Mouse (Mus musculus): Measurements from ENCODE around the gene Gm20458. TPM values are rescaled to one million over a fixed set of nuclear protein-coding genes. Genes with fewer than 3 reads are reported as not detected.

Gene Gm20458
- polyA plus RNA-seq, 1 experiment from 2014 or later = 11.0 TPM

GRCm38 (mm10) chr2:164487115-164487527 lies 26.4 kb downstream of the Gm20458 start:
- Histone ChIP-seq H3K9ac (peak overlapping the region; percentile 62), H3K36me3 (0 out of 2 replicates have a peak, but pooled peaks cover 8% of the 10 kb centered on the region), H3K4me2 (peak overlapping the region; percentile 100), H3K9me3 (no peaks in the 10 kb centered on the region), H3K4me1 (peaks cover 17% of the 10 kb centered on the region), H3K4me3 (peak overlapping the region; percentile 67), H3K27ac (no peak overlapping the region), H3K27me3 (peaks cover 36% of the 10 kb centered on the region)
- 11% methylated on average over 11 of the region's 11 CpGs for WGBS
- no peak for ATAC-seq (ENCODE audit: insufficient number of reproducible peaks, low FRiP score, low TSS enrichment, low read depth)

GRCm38 (mm10) chr2:164487812-164488211 lies 27.0 kb downstream of the Gm20458 start:
- 0 out of 2 replicates have a peak, but pooled peaks cover 8% of the 10 kb centered on the region for H3K36me3 ChIP-seq
- H3K9ac ChIP-seq = no peak overlapping the region
- H3K4me1 ChIP-seq = peaks cover 17% of the 10 kb centered on the region
- peaks cover 36% of the 10 kb centered on the region for H3K27me3 ChIP-seq
- WGBS = 60% methylated on average over 9 of the region's 9 CpGs
- no peaks in the 10 kb centered on the region for H3K9me3 ChIP-seq
- H3K27ac ChIP-seq = no peak overlapping the region
- no peak for ATAC-seq (ENCODE audit: insufficient number of reproducible peaks, low FRiP score, low TSS enrichment, low read depth)
- H3K4me3 ChIP-seq = no peak overlapping the region
- no peak overlapping the region for H3K4me2 ChIP-seq

- 52% methylated on average over 2 of the region's 2 CpGs for WGBS
- no peak overlapping the region for H3K4me3 ChIP-seq
Observed at GRCm38 (mm10) chr2:164494126-164494525, 33.4 kb downstream of the Gm20458 start.

GRCm38 (mm10) chr2:164496331-164496730 lies 35.6 kb downstream of the Gm20458 start:
- 55% methylated on average over 1 of the region's 1 CpGs for WGBS
- Histone ChIP-seq H3K9me3 (no peaks in the 10 kb centered on the region), H3K27me3 (no peaks in the 10 kb centered on the region), H3K27ac (no peak overlapping the region), H3K36me3 (peaks cover 21% of the 10 kb centered on the region), H3K9ac (no peak overlapping the region), H3K4me3 (no peak overlapping the region), H3K4me1 (peaks cover 8% of the 10 kb centered on the region), H3K4me2 (no peak overlapping the region)
- ATAC-seq (ENCODE audit: insufficient number of reproducible peaks, low FRiP score, low TSS enrichment, low read depth) = no peak

More at GRCm38 (mm10) chr2:164494126-164494525, 33.4 kb downstream of the Gm20458 start:
- no peak for ATAC-seq (ENCODE audit: insufficient number of reproducible peaks, low FRiP score, low TSS enrichment, low read depth)
- no peaks in the 10 kb centered on the region for H3K9me3 ChIP-seq
- no peak overlapping the region for H3K27ac ChIP-seq
- H3K4me1 ChIP-seq = peaks cover 8% of the 10 kb centered on the region
- no peak overlapping the region for H3K9ac ChIP-seq
- no peak overlapping the region for H3K4me2 ChIP-seq
- peaks cover 9% of the 10 kb centered on the region; the same call in 1 of the 2 replicates for H3K36me3 ChIP-seq
- no peaks in the 10 kb centered on the region for H3K27me3 ChIP-seq

- H3K36me3 ChIP-seq = peaks cover 27% of the 10 kb centered on the region
- peaks cover 8% of the 10 kb centered on the region for H3K4me1 ChIP-seq
- H3K9me3 ChIP-seq = no peaks in the 10 kb centered on the region
- peak within 1 kb of the TSS; percentile 47; the same call in 1 of the 2 replicates for H3K27ac ChIP-seq
- peak within 1 kb of the TSS; percentile 55 for H3K9ac ChIP-seq
- peak within 1 kb of the TSS; percentile 92 for H3K4me2 ChIP-seq
- no peaks in the 10 kb centered on the region for H3K27me3 ChIP-seq
- H3K4me3 ChIP-seq = peak within 1 kb of the TSS; percentile 84
- WGBS = 5% methylated on average over 43 of the region's 43 CpGs
- ATAC-seq (ENCODE audit: insufficient number of reproducible peaks, low FRiP score, low TSS enrichment, low read depth) = peak; percentile 87
Observed at GRCm38 (mm10) chr2:164496847-164497690, 36.3 kb downstream of the Gm20458 start, which contains the start of gene Pigt. Pigt (plus strand) TSS chr2:164497520.

GRCm38 (mm10) chr2:164497691-164498268 lies 37.0 kb downstream of the Gm20458 start:
- peak overlapping the region; percentile 47; the same call in 1 of the 2 replicates for H3K27ac ChIP-seq
- H3K4me3 ChIP-seq = peak overlapping the region; percentile 84
- peak overlapping the region; percentile 55 for H3K9ac ChIP-seq
- 4% methylated on average over 21 of the region's 21 CpGs for WGBS
- no peak for ATAC-seq (ENCODE audit: insufficient number of reproducible peaks, low FRiP score, low TSS enrichment, low read depth)
- no peaks in the 10 kb centered on the region for H3K27me3 ChIP-seq
- H3K36me3 ChIP-seq = peaks cover 33% of the 10 kb centered on the region
- H3K9me3 ChIP-seq = no peaks in the 10 kb centered on the region
- H3K4me2 ChIP-seq = peak overlapping the region; percentile 92
- peaks cover 8% of the 10 kb centered on the region for H3K4me1 ChIP-seq

- Histone ChIP-seq H3K9ac (no peak overlapping the region), H3K27me3 (no peaks in the 10 kb centered on the region), H3K27ac (no peak overlapping the region), H3K36me3 (peaks cover 49% of the 10 kb centered on the region), H3K4me3 (no peak overlapping the region), H3K4me1 (peaks cover 8% of the 10 kb centered on the region), H3K4me2 (no peak overlapping the region), H3K9me3 (no peaks in the 10 kb centered on the region)
- WGBS = 80% methylated on average over 5 of the region's 5 CpGs
- no peak for ATAC-seq (ENCODE audit: insufficient number of reproducible peaks, low FRiP score, low TSS enrichment, low read depth)
Observed at GRCm38 (mm10) chr2:164499317-164499716, 38.5 kb downstream of the Gm20458 start.

GRCm38 (mm10) chr2:164500511-164500910 lies 39.7 kb downstream of the Gm20458 start:
- H3K27ac ChIP-seq = no peak overlapping the region
- 89% methylated on average over 7 of the region's 7 CpGs for WGBS
- ATAC-seq (ENCODE audit: insufficient number of reproducible peaks, low FRiP score, low TSS enrichment, low read depth) = no peak

GRCm38 (mm10) chr2:164504919-164505318 lies 44.2 kb downstream of the Gm20458 start:
- Histone ChIP-seq H3K4me1 (no peaks in the 10 kb centered on the region), H3K9ac (no peak overlapping the region), H3K27ac (no peak overlapping the region), H3K36me3 (peaks cover 72% of the 10 kb centered on the region), H3K4me3 (no peak overlapping the region), H3K4me2 (no peak overlapping the region), H3K27me3 (no peaks in the 10 kb centered on the region), H3K9me3 (no peaks in the 10 kb centered on the region)
- WGBS = 97% methylated on average over 3 of the region's 3 CpGs
- ATAC-seq (ENCODE audit: insufficient number of reproducible peaks, low FRiP score, low TSS enrichment, low read depth) = no peak

More at GRCm38 (mm10) chr2:164500511-164500910, 39.7 kb downstream of the Gm20458 start:
- Histone ChIP-seq H3K4me3 (no peak overlapping the region), H3K9me3 (no peaks in the 10 kb centered on the region), H3K36me3 (peaks cover 61% of the 10 kb centered on the region), H3K4me2 (no peak overlapping the region), H3K27me3 (no peaks in the 10 kb centered on the region), H3K9ac (no peak overlapping the region), H3K4me1 (peaks cover 8% of the 10 kb centered on the region)

- ATAC-seq (ENCODE audit: insufficient number of reproducible peaks, low FRiP score, low TSS enrichment, low read depth) = no peak
- H3K27ac ChIP-seq = no peak overlapping the region
- no peak overlapping the region for H3K4me3 ChIP-seq
- H3K27me3 ChIP-seq = no peaks in the 10 kb centered on the region
- H3K9me3 ChIP-seq = no peaks in the 10 kb centered on the region
- no peaks in the 10 kb centered on the region for H3K4me1 ChIP-seq
- peaks cover 63% of the 10 kb centered on the region for H3K36me3 ChIP-seq
- no peak overlapping the region for H3K9ac ChIP-seq
- no peak overlapping the region for H3K4me2 ChIP-seq
- WGBS = 96% methylated on average over 4 of the region's 4 CpGs
Observed at GRCm38 (mm10) chr2:164505619-164506347, 45.0 kb downstream of the Gm20458 start.

GRCm38 (mm10) chr2:164507811-164508210 lies 47.0 kb downstream of the Gm20458 start:
- 83% methylated on average over 19 of the region's 19 CpGs for WGBS
- no peaks in the 10 kb centered on the region for H3K27me3 ChIP-seq
- H3K9me3 ChIP-seq = no peaks in the 10 kb centered on the region
- no peak overlapping the region for H3K4me2 ChIP-seq
- no peaks in the 10 kb centered on the region for H3K4me1 ChIP-seq
- no peak for ATAC-seq (ENCODE audit: insufficient number of reproducible peaks, low FRiP score, low TSS enrichment, low read depth)
- H3K9ac ChIP-seq = no peak overlapping the region
- no peak overlapping the region for H3K27ac ChIP-seq
- peaks cover 45% of the 10 kb centered on the region for H3K36me3 ChIP-seq
- H3K4me3 ChIP-seq = no peak overlapping the region
